Mouse (Mus musculus) ES-E14 (cell line): ENCODE data around the gene Zfp185. TPM values are rescaled to one million over a fixed set of nuclear protein-coding genes. Genes with fewer than 3 reads are reported as not detected.

Source experiments
- DNase-seq: peaks from one replicate; pipeline ENCODE4 v3.0.0-alpha.2; 2013; ENCODE audit warnings: low read depth, low spot score
- H3K27ac ChIP-seq: 2 replicates; pipeline ENCODE4 v1.5.1; 2012; ENCODE audit warnings: low read depth, mild to moderate bottlenecking, low read length, moderate library complexity, mixed read lengths; ENCODE audit not compliant: poor library complexity, insufficient read depth, severe bottlenecking
- H3K36me3 ChIP-seq: 2 replicates; pipeline ENCODE4 v1.6.1; 2012; ENCODE audit warnings: mild to moderate bottlenecking, low read length, moderate library complexity, mixed read lengths; ENCODE audit not compliant: control insufficient read depth, poor library complexity, insufficient read depth, severe bottlenecking
- H3K4me1 ChIP-seq, 2 experiments: fragments of 150-350 bp in 1 of 2; sonication (generic) in 1 of 2; 2 replicates each; pipeline ENCODE4 v1.6.1; 2012; ENCODE audit warnings: low read length in 2 of 2, mild to moderate bottlenecking in 1 of 2, mixed read lengths in 1 of 2; ENCODE audit not compliant: control insufficient read depth in 2 of 2, insufficient read depth in 2 of 2, poor library complexity in 1 of 2
- H3K4me3 ChIP-seq, 2 experiments: fragments of 150-350 bp in 1 of 2; sonication (generic) in 1 of 2; 2 replicates each; pipeline ENCODE4 v1.5.1; 2012; ENCODE audit warnings: low read length in 2 of 2, low read depth in 1 of 2, mild to moderate bottlenecking in 1 of 2, mixed read lengths in 1 of 2; ENCODE audit not compliant: insufficient read depth in 1 of 2, poor library complexity in 1 of 2, severe bottlenecking in 1 of 2
- H3K9ac ChIP-seq: 2 replicates; pipeline ENCODE4 v1.6.1; 2012; ENCODE audit warnings: low read depth, mild to moderate bottlenecking, low read length, mixed read lengths; ENCODE audit not compliant: poor library complexity, insufficient read depth, severe bottlenecking
- H3K9me3 ChIP-seq: fragments of 150-350 bp; sonication (generic); 2 replicates; pipeline ENCODE4 v1.6.1; 2012; ENCODE audit warnings: low read depth, mild to moderate bottlenecking, low read length; ENCODE audit not compliant: control insufficient read depth, insufficient read depth
- CHD2 ChIP-seq: IDR thresholded peaks from 2 replicates; pipeline ENCODE4 v1.6.1; 2014; ENCODE audit warnings: mild to moderate bottlenecking, low read depth, low read length, inconsistent platforms
- HCFC1 ChIP-seq: IDR thresholded peaks from 2 replicates; pipeline ENCODE4 v1.6.1; 2012; ENCODE audit warnings: low read length, inconsistent platforms, borderline replicate concordance; ENCODE audit not compliant: insufficient read depth
- MAFK ChIP-seq: IDR thresholded peaks from 2 replicates; pipeline ENCODE4 v1.6.1; 2014; ENCODE audit warnings: mild to moderate bottlenecking, low read depth, low read length, inconsistent platforms; ENCODE audit not compliant: insufficient read depth
- ZC3H11A ChIP-seq: IDR thresholded peaks from 2 replicates; pipeline ENCODE4 v1.6.1; 2012; ENCODE audit warnings: low read depth, mild to moderate bottlenecking, inconsistent platforms, low read length, borderline replicate concordance
- ZNF384 ChIP-seq: IDR thresholded peaks from 2 replicates; pipeline ENCODE4 v1.6.1; 2012; ENCODE audit warnings: low read depth, low read length, inconsistent platforms
- in situ Hi-C, 2 experiments: fragments of 600-800 bp; cut with MboI; formaldehyde crosslinking; loops; one replicate each; pipeline ENCODE4 v1.15.1; 2025; ENCODE audit warnings: low sequenced_read_pairs in 2 of 2, inconsistent platforms in 1 of 2; ENCODE audit not compliant: unreplicated experiment in 2 of 2
- total RNA-seq: library from RNA; depleted of rRNA; stranded (reverse); fragments of 300-350 nt; gene quantifications from 2 replicates; pipeline ENCODE4 v1.2.3, GENCODE M21; 2012

The Zfp185 gene
- total RNA-seq, 1 experiment, result 9.8 TPM

GRCm38 (mm10) chrX:73005678-73006077 lies 18.5 kb downstream of the Zfp185 start:
- TF ChIP-seq HCFC1 (no peak), CHD2 (no peak), ZNF384 (no peak), ZC3H11A (no peak), MAFK (no peak)
- no peaks in the 10 kb centered on the region for H3K9me3 ChIP-seq
- in situ Hi-C loops, result no loop called here
- H3K4me3 ChIP-seq, result no peak overlapping the region
- no peaks in the 10 kb centered on the region for H3K4me1 ChIP-seq
- H3K9ac ChIP-seq, result no peak overlapping the region
- no peak overlapping the region for H3K27ac ChIP-seq
- H3K36me3 ChIP-seq, result no peaks in the 10 kb centered on the region; the same call in 1 of the 2 replicates
- DNase-seq, result no peak

- Histone ChIP-seq H3K27ac (no peak overlapping the region), H3K9me3 (no peaks in the 10 kb centered on the region), H3K4me1 (no peaks in the 10 kb centered on the region), H3K4me3 (peak overlapping the region; percentile 42 to 66; a peak in 3 of 4 replicates), H3K9ac (peak overlapping the region; percentile 64; the same call in 1 of the 2 replicates), H3K36me3 (no peaks in the 10 kb centered on the region; the same call in 1 of the 2 replicates)
- no peak for TF ChIP-seq MAFK
- peak; percentile 44; the same call in 1 of the 2 replicates for TF ChIP-seq HCFC1
- TF ChIP-seq ZNF384, result no peak
- TF ChIP-seq CHD2, result no peak; the same call in 1 of the 2 replicates
- peak; percentile 100 for TF ChIP-seq ZC3H11A
- DNase-seq, result peak; percentile 78
- in situ Hi-C loops, result no loop called here
Measured at GRCm38 (mm10) chrX:73007597-73008479, 20.7 kb downstream of the Zfp185 start.

- Histone ChIP-seq H3K36me3 (no peaks in the 10 kb centered on the region; the same call in 1 of the 2 replicates), H3K4me1 (no peaks in the 10 kb centered on the region), H3K9ac (no peak overlapping the region), H3K9me3 (no peaks in the 10 kb centered on the region), H3K4me3 (no peak overlapping the region), H3K27ac (no peak overlapping the region)
- no peak for TF ChIP-seq HCFC1
- no peak for TF ChIP-seq ZNF384
- TF ChIP-seq CHD2, result no peak
- TF ChIP-seq ZC3H11A, result no peak
- no peak for TF ChIP-seq MAFK
- no peak for DNase-seq
- in situ Hi-C loops, result no loop called here
Measured at GRCm38 (mm10) chrX:73012846-73013245, 25.7 kb downstream of the Zfp185 start.

GRCm38 (mm10) chrX:73037003-73037402 lies 49.9 kb downstream of the Zfp185 start, which contains the start of gene Pnma5:
Gene Pnma5 (minus strand): TSS chrX:73037103.
- TF ChIP-seq HCFC1 (no peak), ZC3H11A (no peak), CHD2 (no peak), MAFK (no peak), ZNF384 (no peak)
- Histone ChIP-seq H3K9me3 (no peaks in the 10 kb centered on the region), H3K27ac (no peak within 1 kb of the TSS), H3K4me1 (no peaks in the 10 kb centered on the region), H3K36me3 (peaks cover 2% of the 10 kb centered on the region; the same call in 1 of the 2 replicates), H3K4me3 (peak within 1 kb of the TSS in 1 of 2 experiments; percentile 26; a peak in 1 of 4 replicates), H3K9ac (no peak within 1 kb of the TSS)
- in situ Hi-C loops, result loop anchor here in 1 of 2 experiments (25.0 kb wide), 1 partner anchor 625 kb away; the partner anchor contains the start of genes Pnck and Slc6a8
- no peak for DNase-seq
